Mouse (Mus musculus) heart, postnatal 0 days (tissue): ENCODE results near the gene C1qtnf9.

Experiments used
- CTCF ChIP-seq: IDR thresholded peaks from 2 replicates; pipeline ENCODE4 v1.5.1; 2016; ENCODE audit warnings: antibody characterized with exemption, control low read depth, low read depth
- EP300 ChIP-seq: IDR thresholded peaks from 2 replicates; pipeline ENCODE4 v1.6.1; 2016; ENCODE audit warnings: antibody characterized with exemption, low read depth

GRCm38 (mm10) chr14:60783196-60783595 lies 15.3 kb downstream of the C1qtnf9 start:
- TF ChIP-seq EP300 (no peak), CTCF (no peak)
